Mouse (Mus musculus) heart, embryonic 12.5 days (tissue): ENCODE measurements at regions not wholly inside any gene's neighbourhood (a gene's known extent, or its start where the extent isn't known, plus 50 kb on each side); places are given as distances from the start of the nearest gene placed in this dataset.

Experiments
- ATAC-seq: fragments of 200-750 bp; cut with Nextera tagmentation; 2 replicates; pipeline ENCODE4 v1.8.0; 2017; ENCODE audit warnings: moderate TSS enrichment, moderate library complexity; ENCODE audit not compliant: insufficient number of reproducible peaks, low FRiP score
- H3K27ac ChIP-seq: fragments of 300-500 bp; sonication (generic); 2 replicates; pipeline ENCODE4 v1.5.1; 2016; ENCODE audit warnings: mild to moderate bottlenecking, moderate library complexity; ENCODE audit not compliant: poor library complexity, severe bottlenecking
- H3K27me3 ChIP-seq: fragments of 300-500 bp; sonication (generic); replicated peaks from 2 replicates; pipeline ENCODE4 v1.6.1; 2016; ENCODE audit warnings: mild to moderate bottlenecking, moderate library complexity
- H3K36me3 ChIP-seq: fragments of 300-500 bp; sonication (generic); 2 replicates; pipeline ENCODE4 v1.6.1; 2016; ENCODE audit warnings: mild to moderate bottlenecking, moderate library complexity
- H3K4me1 ChIP-seq: fragments of 300-500 bp; sonication (generic); replicated peaks from 2 replicates; pipeline ENCODE4 v1.6.1; 2016; ENCODE audit warnings: mild to moderate bottlenecking
- H3K4me2 ChIP-seq: fragments of 300-500 bp; sonication (generic); 2 replicates; pipeline ENCODE4 v1.6.1; 2016; ENCODE audit warnings: mild to moderate bottlenecking, moderate library complexity
- H3K4me3 ChIP-seq: fragments of 300-500 bp; sonication (generic); 2 replicates; pipeline ENCODE4 v1.5.1; 2016; ENCODE audit warnings: mild to moderate bottlenecking
- H3K9ac ChIP-seq: fragments of 300-500 bp; sonication (generic); 2 replicates; pipeline ENCODE4 v1.6.1; 2016; ENCODE audit warnings: mild to moderate bottlenecking, moderate library complexity
- H3K9me3 ChIP-seq: fragments of 300-500 bp; sonication (generic); replicated peaks from 2 replicates; pipeline ENCODE4 v1.6.1; 2016; ENCODE audit warnings: mild to moderate bottlenecking, moderate library complexity
- WGBS: fragments of 180-500 bp; shearing (Covaris S2); methylation state at CpG from one replicate; pipeline ENCODE4 v1.1.7; 2016; 5-methylcytosine and 5-hydroxymethylcytosine counted together

DNA sequence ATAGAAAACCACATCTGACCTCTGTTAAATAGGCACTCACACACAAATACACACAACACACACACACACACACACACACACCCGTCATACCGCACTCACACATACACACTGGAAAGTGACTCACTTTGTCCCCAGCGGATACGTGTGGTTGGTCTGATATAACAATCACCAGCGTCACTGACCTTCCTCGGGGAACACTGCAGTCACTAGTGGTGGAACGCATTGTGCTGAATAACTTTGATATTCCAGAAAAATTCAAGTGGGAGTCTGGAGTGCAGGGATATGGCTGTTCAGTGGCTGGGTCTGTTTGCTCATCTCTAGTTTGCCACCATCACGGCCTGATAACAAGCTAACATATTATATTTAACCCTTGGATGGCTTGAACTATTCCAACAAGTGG, 249.7 kb upstream of the Gpc5 start:
- no peak overlapping the region for H3K27ac ChIP-seq
- no peak overlapping the region for H3K4me2 ChIP-seq
- H3K9me3 ChIP-seq, result no peaks in the 10 kb centered on the region
- 64% methylated on average over 8 of the region's 8 CpGs for WGBS
- no peaks in the 10 kb centered on the region for H3K27me3 ChIP-seq
- H3K4me1 ChIP-seq, result peaks cover 3% of the 10 kb centered on the region; the same call in 1 of the 2 replicates
- H3K36me3 ChIP-seq, result no peaks in the 10 kb centered on the region
- no peak overlapping the region for H3K4me3 ChIP-seq
- ATAC-seq, result 0 out of 2 replicates have a peak, but pooled peaks have one; percentile 29
- no peak overlapping the region for H3K9ac ChIP-seq

DNA sequence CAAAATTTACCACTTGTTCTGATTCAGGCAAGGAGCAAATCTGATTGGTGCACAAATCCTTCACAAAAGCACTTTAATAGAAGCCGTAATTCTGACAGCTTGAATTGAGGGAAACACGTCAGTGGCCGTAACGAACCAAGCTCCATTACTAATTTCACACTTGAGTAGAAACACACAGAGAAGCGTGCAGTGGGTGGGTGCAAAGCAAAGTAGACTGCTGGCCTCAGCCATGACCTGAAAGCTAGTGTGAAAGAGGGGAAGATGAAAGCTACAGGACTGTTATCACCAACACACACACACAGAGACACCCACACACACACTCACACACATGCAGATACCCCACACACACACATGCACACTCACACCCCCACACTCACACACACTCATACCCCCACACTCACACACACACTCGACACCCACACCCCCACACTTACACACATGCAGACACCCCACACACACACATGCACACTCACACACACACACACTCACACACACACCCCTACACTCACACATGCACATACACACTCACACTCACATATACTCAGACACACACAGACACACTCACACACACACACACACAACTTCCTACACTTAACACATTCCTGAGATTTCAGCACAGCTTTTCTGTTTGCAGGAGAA, 248.8 kb upstream of the Gpc5 start:
- ATAC-seq, result no peak
- H3K4me3 ChIP-seq, result no peak overlapping the region
- no peaks in the 10 kb centered on the region for H3K36me3 ChIP-seq
- H3K9me3 ChIP-seq, result no peaks in the 10 kb centered on the region
- H3K9ac ChIP-seq, result no peak overlapping the region
- H3K4me1 ChIP-seq, result peaks cover 3% of the 10 kb centered on the region; the same call in 1 of the 2 replicates
- 80% methylated on average over 6 of the region's 6 CpGs for WGBS
- H3K4me2 ChIP-seq, result no peak overlapping the region
- H3K27ac ChIP-seq, result no peak overlapping the region
- no peaks in the 10 kb centered on the region for H3K27me3 ChIP-seq

DNA sequence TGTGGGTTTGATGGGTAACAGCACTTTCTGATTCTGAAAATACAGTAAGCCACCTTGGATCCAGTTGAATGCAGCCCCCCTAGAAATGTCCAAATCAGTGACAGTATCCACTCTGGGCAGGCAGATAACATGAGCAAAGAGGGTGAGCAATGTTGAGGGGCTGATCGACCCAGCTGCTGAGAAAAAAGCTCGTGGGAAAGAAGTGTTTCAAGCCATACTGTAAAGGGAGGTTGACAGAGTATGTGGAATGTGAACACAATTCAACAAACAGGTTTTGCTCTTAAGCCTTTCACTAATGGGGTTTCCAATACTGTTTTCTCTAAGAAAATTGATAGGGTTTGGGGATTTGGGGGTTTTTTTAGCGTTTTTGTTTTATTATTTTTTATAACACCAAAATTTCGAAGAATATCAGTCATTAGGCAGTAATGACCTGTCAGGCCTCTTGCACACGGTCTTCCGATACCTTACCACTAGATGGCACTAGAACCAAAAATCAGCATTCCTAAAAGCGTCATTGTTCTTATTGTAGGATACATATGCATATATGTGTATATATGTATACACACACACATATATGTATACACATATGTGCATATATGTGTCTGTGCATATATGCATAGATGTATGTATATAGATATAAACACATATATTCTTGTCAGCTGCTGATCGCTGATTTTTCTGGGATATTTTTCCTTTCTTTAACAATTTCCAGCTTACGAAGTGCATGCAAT, 237.5 kb upstream of the Gpc5 start:
- Histone ChIP-seq H3K4me2 (no peak overlapping the region), H3K9ac (no peak overlapping the region), H3K4me1 (peaks cover 5% of the 10 kb centered on the region; the same call in 1 of the 2 replicates), H3K27me3 (no peaks in the 10 kb centered on the region), H3K4me3 (no peak overlapping the region), H3K36me3 (no peaks in the 10 kb centered on the region), H3K27ac (no peak overlapping the region), H3K9me3 (no peaks in the 10 kb centered on the region)
- 28% methylated on average over 9 of the region's 9 CpGs for WGBS
- no peak for ATAC-seq

DNA sequence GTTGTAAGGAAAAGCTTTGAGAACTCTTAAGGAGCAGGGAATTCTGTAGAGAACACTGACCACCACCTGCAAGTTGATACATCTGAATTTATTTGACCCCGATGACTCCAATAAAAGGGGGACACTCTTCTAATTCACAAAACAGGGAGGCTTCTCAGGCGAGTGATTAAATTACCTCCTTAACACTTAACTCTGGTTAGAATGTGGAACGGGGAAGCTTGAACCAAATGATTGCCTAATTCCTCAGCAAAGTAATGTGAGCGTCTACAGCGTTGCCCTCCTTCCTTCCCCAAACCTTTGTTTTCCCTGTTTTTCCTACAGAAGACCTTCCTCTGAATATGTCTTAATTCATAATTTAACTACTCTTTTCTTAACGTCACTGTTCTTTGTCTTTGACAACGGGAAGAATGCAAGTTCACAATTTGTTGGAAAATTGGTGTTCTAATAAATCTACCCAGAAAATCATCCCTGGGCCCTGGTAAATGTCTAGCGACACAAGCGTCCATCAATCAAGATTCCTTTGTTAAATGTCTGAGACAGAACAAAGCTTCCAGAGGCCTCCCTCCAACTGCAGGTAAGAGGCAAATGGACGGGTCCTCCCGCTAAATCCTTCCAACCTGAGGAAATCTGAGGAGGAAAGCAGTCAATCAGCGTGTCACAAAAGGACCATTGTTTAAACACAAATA, 236.8 kb upstream of the Gpc5 start:
- Histone ChIP-seq H3K27ac (no peak overlapping the region), H3K27me3 (no peaks in the 10 kb centered on the region), H3K4me1 (peaks cover 5% of the 10 kb centered on the region; the same call in 1 of the 2 replicates), H3K9me3 (no peaks in the 10 kb centered on the region), H3K4me2 (no peak overlapping the region), H3K9ac (no peak overlapping the region), H3K36me3 (no peaks in the 10 kb centered on the region), H3K4me3 (no peak overlapping the region)
- WGBS, result 61% methylated on average over 12 of the region's 12 CpGs
- ATAC-seq, result no peak

DNA sequence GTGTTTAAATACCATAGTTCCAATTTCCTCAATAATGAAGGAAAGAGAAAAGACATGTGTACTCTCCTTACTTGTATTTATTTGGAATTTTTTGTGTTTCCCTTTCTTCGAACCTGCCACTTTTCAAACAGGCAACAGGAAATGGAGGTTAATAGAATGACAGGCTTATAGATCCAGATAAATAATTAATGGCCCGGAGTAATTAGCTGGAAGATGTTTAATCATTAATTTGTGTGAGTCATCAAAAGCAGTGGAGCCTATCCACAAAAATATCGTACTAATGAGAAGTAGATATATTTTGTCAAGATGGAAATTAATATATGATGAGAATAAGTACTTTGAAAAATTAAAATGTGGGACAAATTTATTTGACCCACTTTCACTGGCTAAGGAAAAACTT, 236.3 kb upstream of the Gpc5 start:
- Histone ChIP-seq H3K4me1 (peaks cover 5% of the 10 kb centered on the region; the same call in 1 of the 2 replicates), H3K9ac (no peak overlapping the region), H3K27ac (no peak overlapping the region), H3K9me3 (no peaks in the 10 kb centered on the region), H3K4me2 (no peak overlapping the region), H3K27me3 (no peaks in the 10 kb centered on the region), H3K4me3 (no peak overlapping the region), H3K36me3 (no peaks in the 10 kb centered on the region)
- 74% methylated on average over 3 of the region's 3 CpGs for WGBS
- no peak for ATAC-seq

DNA sequence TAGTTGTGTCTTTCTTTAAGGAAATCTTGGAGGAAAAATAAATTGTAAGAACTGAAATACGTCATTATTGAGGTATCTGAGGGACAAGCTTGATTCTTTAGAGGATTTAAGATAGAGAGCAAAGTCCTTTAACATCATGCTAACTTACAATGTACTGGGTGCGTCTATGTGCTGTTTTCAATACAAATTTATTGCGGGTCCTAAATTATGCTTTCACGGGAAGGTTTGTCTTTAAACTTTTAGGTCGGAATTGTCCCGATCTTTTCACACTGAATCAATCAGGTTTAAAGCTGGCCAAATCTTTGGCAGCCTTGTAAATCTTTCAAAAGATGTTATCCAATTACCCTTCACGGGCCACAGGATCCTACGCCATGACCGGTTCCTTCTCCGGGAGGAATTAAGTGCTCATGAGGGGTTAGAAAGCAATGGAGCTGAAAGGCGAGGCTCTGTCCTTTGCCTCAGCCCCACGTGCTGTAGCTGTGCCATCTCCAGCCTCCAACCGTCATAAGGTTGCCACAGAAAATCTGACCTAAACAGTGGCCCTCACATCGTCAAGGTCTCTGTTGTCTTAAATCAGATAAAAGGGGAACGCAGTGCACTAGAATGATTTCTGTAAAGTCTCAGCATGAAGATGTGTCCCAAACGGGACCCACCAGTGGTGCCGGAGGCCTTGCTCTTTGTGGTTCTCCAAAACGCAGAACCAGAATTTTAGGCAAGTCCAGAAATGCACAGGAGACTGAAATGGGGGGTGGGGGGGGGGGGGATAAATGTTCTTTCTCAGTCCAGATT, 235.6 kb upstream of the Gpc5 start:
- Histone ChIP-seq H3K27me3 (no peaks in the 10 kb centered on the region), H3K4me3 (no peak overlapping the region), H3K4me1 (peaks cover 5% of the 10 kb centered on the region; the same call in 1 of the 2 replicates), H3K9ac (no peak overlapping the region), H3K27ac (no peak overlapping the region), H3K9me3 (no peaks in the 10 kb centered on the region), H3K36me3 (no peaks in the 10 kb centered on the region), H3K4me2 (no peak overlapping the region)
- ATAC-seq, result no peak
- WGBS, result 65% methylated on average over 18 of the region's 18 CpGs

DNA sequence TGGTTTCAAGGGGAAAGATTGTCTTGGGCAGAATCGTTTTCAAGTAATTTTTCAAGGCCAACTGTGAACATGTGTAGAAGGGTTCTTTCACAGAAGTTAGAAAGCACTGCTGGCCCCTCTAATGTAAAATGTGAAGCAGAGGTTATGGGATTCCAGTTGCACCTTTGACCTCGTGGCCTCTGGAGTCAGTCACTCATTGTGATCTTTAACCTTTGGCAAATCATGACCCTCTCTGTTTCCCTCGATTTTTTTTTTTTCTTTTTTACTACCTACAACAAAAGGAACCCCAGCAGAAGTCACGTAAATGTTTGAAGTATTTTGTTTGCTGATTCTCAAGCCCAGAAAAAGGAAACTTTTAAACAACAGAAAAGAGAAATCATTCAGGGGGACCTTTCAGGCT, 234.8 kb upstream of the Gpc5 start:
- ATAC-seq, result no peak
- no peaks in the 10 kb centered on the region for H3K9me3 ChIP-seq
- H3K27me3 ChIP-seq, result no peaks in the 10 kb centered on the region
- H3K4me1 ChIP-seq, result peaks cover 5% of the 10 kb centered on the region; the same call in 1 of the 2 replicates
- H3K27ac ChIP-seq, result no peak overlapping the region
- no peak overlapping the region for H3K4me3 ChIP-seq
- H3K4me2 ChIP-seq, result peak overlapping the region; percentile 33; the same call in 1 of the 2 replicates
- no peak overlapping the region for H3K9ac ChIP-seq
- no peaks in the 10 kb centered on the region for H3K36me3 ChIP-seq
- 27% methylated on average over 4 of the region's 4 CpGs for WGBS

DNA sequence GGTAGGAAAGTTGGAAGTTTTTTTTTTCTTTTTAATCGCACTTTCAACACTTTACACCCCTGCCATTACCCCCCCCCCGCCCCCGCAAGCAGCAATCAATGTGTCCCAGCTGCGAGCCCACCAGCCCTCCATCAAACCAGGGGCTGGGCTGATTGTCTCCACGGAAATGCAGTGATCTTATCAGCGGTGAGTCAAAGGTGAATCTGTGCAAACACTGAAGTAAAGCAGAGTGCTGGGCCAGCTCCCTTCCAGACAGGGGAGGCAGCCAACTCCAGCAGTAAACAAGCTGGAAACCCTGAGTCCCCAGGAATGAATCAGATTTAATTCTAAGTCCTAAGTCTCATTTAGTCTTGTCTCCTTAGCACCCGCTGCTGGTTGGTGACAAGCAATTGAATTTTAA, 234.3 kb upstream of the Gpc5 start:
- 8% methylated on average over 7 of the region's 7 CpGs for WGBS
- peak overlapping the region; percentile 33; the same call in 1 of the 2 replicates for H3K4me2 ChIP-seq
- H3K4me3 ChIP-seq, result no peak overlapping the region
- H3K4me1 ChIP-seq, result peaks cover 5% of the 10 kb centered on the region; the same call in 1 of the 2 replicates
- no peaks in the 10 kb centered on the region for H3K36me3 ChIP-seq
- no peak overlapping the region for H3K27ac ChIP-seq
- no peak for ATAC-seq
- no peaks in the 10 kb centered on the region for H3K27me3 ChIP-seq
- H3K9ac ChIP-seq, result no peak overlapping the region
- no peaks in the 10 kb centered on the region for H3K9me3 ChIP-seq

DNA sequence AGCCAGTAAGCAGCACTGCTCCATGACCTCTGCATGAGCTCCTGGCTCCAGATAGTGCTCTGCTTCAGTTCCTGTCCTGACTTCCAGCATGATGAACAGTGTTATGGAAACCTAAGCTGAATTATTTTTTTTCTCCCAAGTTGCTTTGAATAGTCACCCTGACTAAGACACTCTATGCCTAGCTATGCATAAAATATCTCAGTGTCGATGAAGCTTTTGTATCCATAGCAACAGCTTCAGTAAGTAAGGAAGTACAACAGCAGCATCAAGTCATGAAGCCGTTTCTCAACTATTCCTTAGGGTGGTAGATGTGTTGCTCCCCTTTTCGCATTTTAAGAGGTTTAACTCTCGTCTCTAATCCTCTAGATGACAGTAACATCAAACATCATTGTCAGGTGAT, 228.4 kb upstream of the Gpc5 start:
- no peak for ATAC-seq
- 71% methylated on average over 4 of the region's 4 CpGs for WGBS

DNA sequence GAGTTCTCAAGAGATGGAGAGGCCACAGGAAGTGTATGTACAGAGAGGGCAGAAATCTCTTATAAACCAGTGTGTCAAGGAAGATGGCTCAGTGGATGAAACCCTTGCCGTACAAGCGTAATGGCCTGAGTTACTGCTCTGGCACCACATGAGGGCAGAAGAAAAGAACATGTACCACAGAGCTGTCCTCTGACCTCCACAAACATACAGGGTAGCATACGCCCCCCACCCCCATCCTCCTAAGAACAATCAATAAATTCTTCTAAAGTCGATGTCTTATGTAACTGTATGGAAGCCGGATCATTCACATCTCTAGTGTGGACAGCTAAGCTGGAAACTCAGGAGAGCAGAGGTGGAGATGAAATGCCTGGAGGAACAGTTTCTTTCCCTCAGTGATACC, 227.9 kb upstream of the Gpc5 start:
- Histone ChIP-seq H3K27me3 (no peaks in the 10 kb centered on the region), H3K4me1 (no peaks in the 10 kb centered on the region; the same call in 1 of the 2 replicates), H3K4me3 (no peak overlapping the region), H3K36me3 (no peaks in the 10 kb centered on the region), H3K9me3 (no peaks in the 10 kb centered on the region), H3K4me2 (no peak overlapping the region), H3K27ac (no peak overlapping the region), H3K9ac (no peak overlapping the region)
- WGBS, result 89% methylated on average over 5 of the region's 5 CpGs
- ATAC-seq, result no peak

More for the DNA sequence above, 228.4 kb upstream of the Gpc5 start:
- no peaks in the 10 kb centered on the region for H3K4me1 ChIP-seq
- H3K9me3 ChIP-seq, result no peaks in the 10 kb centered on the region
- H3K4me3 ChIP-seq, result no peak overlapping the region
- no peak overlapping the region for H3K9ac ChIP-seq
- no peak overlapping the region for H3K27ac ChIP-seq
- no peaks in the 10 kb centered on the region for H3K36me3 ChIP-seq
- H3K27me3 ChIP-seq, result no peaks in the 10 kb centered on the region
- H3K4me2 ChIP-seq, result no peak overlapping the region

DNA sequence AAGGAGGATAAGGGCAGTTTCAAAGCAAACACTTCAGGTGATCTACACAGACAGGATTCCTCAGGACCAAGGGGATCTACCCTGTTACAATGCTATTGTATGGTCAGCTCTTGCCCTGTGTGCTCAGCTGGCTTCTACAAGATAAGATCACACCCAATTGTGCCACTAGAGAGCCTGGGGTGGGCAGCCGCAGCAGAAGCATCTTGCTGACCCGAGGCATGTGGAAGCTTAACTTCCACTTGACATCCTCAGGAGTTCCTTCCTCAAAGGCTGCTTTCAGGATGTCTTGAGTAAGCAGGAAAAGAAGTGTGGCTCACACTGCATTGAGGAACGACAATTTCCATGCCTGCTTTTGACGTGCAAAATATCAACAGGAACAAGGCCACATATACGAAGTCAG, 222.8 kb upstream of the Gpc5 start:
- no peak overlapping the region for H3K9ac ChIP-seq
- H3K4me1 ChIP-seq, result no peaks in the 10 kb centered on the region; the same call in 1 of the 2 replicates
- H3K4me3 ChIP-seq, result no peak overlapping the region
- 26% methylated on average over 5 of the region's 5 CpGs for WGBS
- H3K4me2 ChIP-seq, result no peak overlapping the region
- no peaks in the 10 kb centered on the region for H3K9me3 ChIP-seq
- H3K27ac ChIP-seq, result no peak overlapping the region
- no peaks in the 10 kb centered on the region for H3K27me3 ChIP-seq
- H3K36me3 ChIP-seq, result no peaks in the 10 kb centered on the region
- ATAC-seq, result no peak
